Mouse (Mus musculus) lung, postnatal 0 days (tissue): ENCODE results near the gene Iqgap2. TPM values are rescaled to one million over a fixed set of nuclear protein-coding genes. Genes with fewer than 3 reads are reported as not detected.

Experiments used
- ATAC-seq: fragments of 200-750 bp; cut with Nextera tagmentation; 2 replicates; pipeline ENCODE4 v1.8.0; 2017; ENCODE audit warnings: moderate library complexity
- DNase-seq: peaks from one replicate; pipeline ENCODE4 v3.0.0-alpha.2; 2016; ENCODE audit warnings: low spot score
- H3K27ac ChIP-seq: fragments of 300-500 bp; sonication (generic); 2 replicates; pipeline ENCODE4 v1.5.1; 2014; ENCODE audit warnings: antibody characterized with exemption, mild to moderate bottlenecking, low read length, mixed read lengths
- H3K27me3 ChIP-seq: fragments of 300-500 bp; sonication (generic); replicated peaks from 2 replicates; pipeline ENCODE4 v1.6.1; 2014; ENCODE audit warnings: low read length, mixed read lengths; ENCODE audit not compliant: insufficient read depth
- H3K36me3 ChIP-seq: fragments of 300-500 bp; sonication (generic); 2 replicates; pipeline ENCODE4 v1.6.1; 2014; ENCODE audit warnings: low read length, mixed read lengths; ENCODE audit not compliant: insufficient read depth
- H3K4me1 ChIP-seq: fragments of 300-500 bp; sonication (generic); 2 replicates; pipeline ENCODE4 v1.6.1; 2014; ENCODE audit warnings: antibody characterized with exemption, low read depth, low read length, mixed read lengths; ENCODE audit not compliant: insufficient read depth
- H3K4me2 ChIP-seq: fragments of 300-500 bp; sonication (generic); replicated peaks from 2 replicates; pipeline ENCODE4 v1.6.1; 2014; ENCODE audit warnings: low read depth, mild to moderate bottlenecking, low read length, moderate library complexity, mixed read lengths
- H3K4me3 ChIP-seq: fragments of 300-500 bp; sonication (generic); 2 replicates; pipeline ENCODE4 v1.5.1; 2014; ENCODE audit warnings: low read depth, low read length
- H3K9ac ChIP-seq: fragments of 300-500 bp; sonication (generic); replicated peaks from 2 replicates; pipeline ENCODE4 v1.6.1; 2014; ENCODE audit warnings: low read depth, mild to moderate bottlenecking
- H3K9me3 ChIP-seq: fragments of 300-500 bp; sonication (generic); 2 replicates; pipeline ENCODE4 v1.6.1; 2016; ENCODE audit warnings: low read length, mixed read lengths
- CTCF ChIP-seq: IDR thresholded peaks from 2 replicates; pipeline ENCODE4 v1.5.1; 2016; ENCODE audit warnings: antibody characterized with exemption, mild to moderate bottlenecking
- EP300 ChIP-seq: IDR thresholded peaks from 2 replicates; pipeline ENCODE4 v1.6.1; 2016; ENCODE audit warnings: antibody characterized with exemption, mild to moderate bottlenecking, control low read depth
- WGBS: fragments of 180-500 bp; shearing (Covaris S2); extraction: QIAGEN DNeasy Blood & Tissue Kit; methylation state at CpG from one replicate; pipeline ENCODE4 v1.1.7; 2014; 5-methylcytosine and 5-hydroxymethylcytosine counted together
- polyA plus RNA-seq: library from polyadenylated mRNA; unstranded; fragments of >200 nt; fragmentation: Nextera tagmentation; extraction: Ambion mirVana; gene quantifications from 2 replicates; pipeline ENCODE4 v1.2.1, GENCODE M21; 2015

Gene Iqgap2
- polyA plus RNA-seq, 1 experiment from 2014 or later = 2.7 TPM

DNA sequence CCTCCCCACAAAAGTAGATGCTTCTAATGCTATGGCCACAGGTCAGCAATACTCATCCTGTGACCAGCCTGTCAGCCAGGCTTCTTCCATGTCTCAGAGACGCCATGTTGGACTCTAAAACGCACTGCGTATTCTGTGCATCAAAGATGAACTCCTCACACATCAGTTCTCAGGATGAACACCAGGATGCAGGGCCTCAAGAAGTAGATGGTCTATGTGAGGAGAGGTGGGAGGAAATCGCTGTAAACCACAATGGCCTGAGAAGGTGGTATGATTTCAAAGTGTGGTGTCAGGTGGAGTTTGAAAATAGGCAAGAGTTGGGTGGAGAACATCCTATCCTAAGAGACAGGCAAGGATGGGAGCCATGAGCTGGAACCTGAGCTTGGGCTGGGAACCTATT lies 1.4 kb upstream of the Iqgap2 start:
- TF ChIP-seq CTCF (no peak), EP300 (no peak)
- Histone ChIP-seq H3K4me3 (no peak overlapping the region), H3K4me1 (peaks cover 8% of the 10 kb centered on the region; the same call in 1 of the 2 replicates), H3K27me3 (no peaks in the 10 kb centered on the region), H3K9ac (no peak overlapping the region), H3K9me3 (no peaks in the 10 kb centered on the region), H3K4me2 (no peak overlapping the region), H3K27ac (no peak overlapping the region), H3K36me3 (no peaks in the 10 kb centered on the region)
- 91% methylated on average over 4 of the region's 4 CpGs for WGBS
- DNase-seq (no peak), ATAC-seq (no peak)

DNA sequence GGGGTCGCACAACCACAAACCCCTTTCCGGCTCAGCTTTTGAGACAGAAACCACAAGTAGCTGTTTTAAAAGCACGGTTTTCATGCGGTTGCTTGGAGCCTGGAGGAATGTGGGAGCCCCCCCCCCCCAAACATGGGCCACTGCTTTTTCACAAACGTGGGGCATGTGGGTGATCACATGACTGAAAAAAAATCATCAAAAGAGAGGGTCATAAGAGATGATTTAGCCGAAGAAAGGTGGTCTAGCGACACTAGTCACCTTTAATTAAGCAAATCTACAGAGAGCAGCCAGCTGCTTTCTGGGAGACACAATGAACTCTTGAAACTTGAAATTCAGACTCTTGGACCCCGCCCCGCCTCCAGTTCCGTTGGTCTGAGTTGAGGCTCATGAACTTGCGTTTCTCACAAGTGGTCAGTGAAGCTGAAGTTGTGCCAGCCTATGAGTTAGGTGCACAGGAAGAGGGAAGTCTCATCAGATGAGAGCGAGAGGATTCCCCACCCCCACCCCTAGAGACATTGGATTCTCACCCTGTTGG lies 956 bp upstream of the Iqgap2 start:
- DNase-seq = peak; percentile 25
- peak overlapping the region; percentile 100 for H3K4me2 ChIP-seq
- peaks cover 8% of the 10 kb centered on the region; the same call in 1 of the 2 replicates for H3K4me1 ChIP-seq
- no peaks in the 10 kb centered on the region for H3K9me3 ChIP-seq
- ATAC-seq = no peak
- peak overlapping the region; percentile 66 for H3K4me3 ChIP-seq
- H3K27me3 ChIP-seq = no peaks in the 10 kb centered on the region
- 19% methylated on average over 12 of the region's 12 CpGs for WGBS
- no peaks in the 10 kb centered on the region for H3K36me3 ChIP-seq
- H3K9ac ChIP-seq = no peak overlapping the region
- TF ChIP-seq EP300 = no peak
- no peak for TF ChIP-seq CTCF
- H3K27ac ChIP-seq = no peak overlapping the region

DNA sequence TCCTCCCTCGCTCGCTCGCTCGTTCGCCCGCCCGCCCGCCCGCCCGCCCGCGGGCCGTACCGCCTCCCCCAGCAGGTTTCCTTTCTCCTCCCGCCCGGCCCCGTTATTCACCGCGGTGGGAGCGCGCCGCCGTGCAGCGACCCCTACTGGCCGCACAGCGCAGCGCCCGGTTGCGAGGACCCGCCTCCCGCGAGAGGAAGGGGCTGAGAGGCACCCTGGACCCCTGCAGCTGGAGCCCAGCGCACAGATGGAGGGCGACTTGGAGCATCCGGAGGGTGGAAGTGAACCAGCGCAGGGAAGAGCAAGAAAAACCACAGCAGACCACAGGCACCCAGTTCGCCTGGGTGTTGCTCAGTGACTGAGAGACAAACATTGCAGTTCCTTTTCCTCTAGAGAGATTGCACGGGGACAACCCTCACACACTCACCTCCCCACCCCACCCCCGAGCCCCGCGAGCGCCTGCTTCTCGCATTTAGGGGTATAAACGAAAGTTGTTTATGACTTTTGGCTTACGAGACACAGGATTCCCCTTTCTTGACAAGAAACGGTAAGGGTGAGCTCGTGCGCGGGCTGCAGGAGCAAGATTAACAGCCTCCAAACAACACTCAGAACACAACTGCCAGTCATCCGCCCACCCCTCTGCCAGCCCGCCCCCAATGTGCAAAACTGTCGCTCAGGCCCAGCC lies 346 bp upstream of the Iqgap2 start:
- peak overlapping the region; percentile 100 for H3K4me2 ChIP-seq
- TF ChIP-seq CTCF = peak; percentile 91
- no peak for TF ChIP-seq EP300
- ATAC-seq (peak; percentile 83), DNase-seq (peak; percentile 85)
- WGBS = under 1% methylated on average over 23 of the region's 52 CpGs
- H3K27ac ChIP-seq = no peak overlapping the region
- peaks cover 8% of the 10 kb centered on the region; the same call in 1 of the 2 replicates for H3K4me1 ChIP-seq
- H3K9ac ChIP-seq = peak overlapping the region; percentile 20; the same call in 1 of the 2 replicates
- no peaks in the 10 kb centered on the region for H3K27me3 ChIP-seq
- H3K4me3 ChIP-seq = peak overlapping the region; percentile 66
- H3K9me3 ChIP-seq = no peaks in the 10 kb centered on the region
- no peaks in the 10 kb centered on the region for H3K36me3 ChIP-seq

DNA sequence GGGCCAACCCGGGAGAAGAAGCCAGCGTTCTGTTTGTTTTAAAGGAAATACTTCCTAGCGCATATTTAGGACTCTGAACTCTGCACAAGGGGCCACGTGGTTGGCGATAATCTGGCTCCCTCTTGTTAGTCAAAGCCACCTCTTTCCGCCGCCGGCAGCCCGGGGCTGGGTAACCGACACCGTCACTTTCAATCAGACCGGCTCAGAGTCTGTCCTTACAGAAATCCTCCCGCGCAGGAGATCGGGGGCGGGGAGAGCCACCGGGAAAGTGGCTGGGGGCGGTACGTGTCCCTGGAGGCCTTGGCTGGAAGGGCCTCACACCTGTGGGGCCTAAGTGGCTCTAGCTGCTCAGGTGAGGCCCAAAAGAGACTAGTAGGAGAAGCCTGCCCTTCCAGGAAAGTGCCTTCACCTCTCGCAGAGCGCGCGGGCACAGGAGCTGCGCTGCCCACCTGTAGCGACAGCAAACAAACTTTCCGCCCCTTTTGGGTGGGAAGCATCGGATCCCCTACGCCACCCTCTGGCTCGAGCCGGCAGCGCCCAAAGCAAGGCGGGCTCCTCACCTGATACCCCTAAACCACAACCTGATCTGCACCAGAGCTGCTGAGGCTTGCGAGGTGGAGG lies 761 bp downstream of the Iqgap2 start:
- no peaks in the 10 kb centered on the region for H3K36me3 ChIP-seq
- H3K9me3 ChIP-seq = no peaks in the 10 kb centered on the region
- TF ChIP-seq EP300 (no peak), CTCF (peak; percentile 48; the same call in 1 of the 2 replicates)
- peak; percentile 17; the same call in 1 of the 2 replicates for ATAC-seq
- H3K4me3 ChIP-seq = peak overlapping the region; percentile 66
- peak overlapping the region; percentile 44; the same call in 1 of the 2 replicates for H3K9ac ChIP-seq
- peak; percentile 33 for DNase-seq
- no peak overlapping the region for H3K27ac ChIP-seq
- no peaks in the 10 kb centered on the region for H3K27me3 ChIP-seq
- peaks cover 8% of the 10 kb centered on the region; the same call in 1 of the 2 replicates for H3K4me1 ChIP-seq
- H3K4me2 ChIP-seq = peak overlapping the region; percentile 100
- under 1% methylated on average over 33 of the region's 33 CpGs for WGBS

DNA sequence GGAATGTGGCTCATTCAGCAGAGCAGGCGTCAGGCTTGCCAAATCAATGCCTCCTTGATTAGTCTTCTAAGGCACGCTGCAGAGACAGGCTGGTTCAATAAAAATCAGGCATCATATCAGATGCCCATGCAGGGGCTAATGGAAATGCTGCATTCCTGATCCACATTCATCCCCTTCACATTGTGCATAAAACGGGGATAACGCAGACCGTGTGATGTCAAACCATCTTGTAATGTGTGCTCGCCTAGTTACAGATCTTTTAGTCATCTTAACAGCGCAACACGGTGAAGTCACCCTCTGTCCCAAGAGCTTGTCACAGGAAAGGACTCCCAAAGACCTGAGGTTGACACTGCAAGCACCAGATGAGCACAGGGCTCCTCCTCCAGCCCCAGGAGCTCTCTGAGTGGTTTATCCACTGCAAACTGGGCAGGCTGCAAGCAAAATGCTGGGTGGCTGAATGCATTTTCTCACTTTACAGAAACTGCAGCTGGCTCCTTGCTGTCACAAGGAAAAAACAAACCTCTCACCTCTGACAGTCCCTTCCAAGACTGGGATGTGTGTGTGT lies 1.7 kb downstream of the Iqgap2 start:
- H3K27me3 ChIP-seq = no peaks in the 10 kb centered on the region
- ATAC-seq = no peak
- WGBS = 27% methylated on average over 8 of the region's 8 CpGs
- H3K36me3 ChIP-seq = no peaks in the 10 kb centered on the region
- no peak for TF ChIP-seq EP300
- no peak for TF ChIP-seq CTCF
- no peak overlapping the region for H3K4me2 ChIP-seq
- H3K9me3 ChIP-seq = no peaks in the 10 kb centered on the region
- H3K4me3 ChIP-seq = no peak overlapping the region; the same call in 1 of the 2 replicates
- no peak for DNase-seq
- no peak overlapping the region for H3K9ac ChIP-seq
- H3K27ac ChIP-seq = no peak overlapping the region
- peaks cover 8% of the 10 kb centered on the region; the same call in 1 of the 2 replicates for H3K4me1 ChIP-seq

DNA sequence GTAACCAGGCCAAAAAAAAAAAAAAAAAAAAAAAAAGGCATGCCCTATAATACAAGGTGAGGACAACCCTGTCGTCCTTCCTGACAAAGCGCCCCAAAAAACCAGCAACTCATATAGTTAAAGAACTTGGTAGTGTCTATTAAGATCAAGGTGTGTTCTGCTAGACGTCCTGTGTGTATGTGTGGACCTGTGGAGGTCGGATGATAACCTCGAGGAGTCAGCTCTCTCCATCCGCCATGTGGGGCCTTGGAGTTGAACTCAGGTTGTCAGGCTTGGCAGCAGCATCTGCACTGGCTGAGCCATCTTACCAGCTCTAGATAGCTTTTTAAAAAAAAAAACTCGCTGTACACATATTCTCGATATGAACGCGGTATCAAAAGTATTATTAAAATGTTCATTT lies 2.4 kb downstream of the Iqgap2 start:
- H3K27ac ChIP-seq = no peak overlapping the region
- H3K9me3 ChIP-seq = no peaks in the 10 kb centered on the region
- no peaks in the 10 kb centered on the region for H3K36me3 ChIP-seq
- ATAC-seq (no peak), DNase-seq (no peak)
- no peak overlapping the region for H3K9ac ChIP-seq
- no peak for TF ChIP-seq EP300
- TF ChIP-seq CTCF = no peak
- H3K4me1 ChIP-seq = peaks cover 8% of the 10 kb centered on the region; the same call in 1 of the 2 replicates
- no peak overlapping the region for H3K4me2 ChIP-seq
- H3K4me3 ChIP-seq = no peak overlapping the region
- WGBS = 83% methylated on average over 10 of the region's 10 CpGs
- no peaks in the 10 kb centered on the region for H3K27me3 ChIP-seq
